Mouse (Mus musculus): ENCODE measurements around the gene Klf12.

The Klf12 gene

DNA sequence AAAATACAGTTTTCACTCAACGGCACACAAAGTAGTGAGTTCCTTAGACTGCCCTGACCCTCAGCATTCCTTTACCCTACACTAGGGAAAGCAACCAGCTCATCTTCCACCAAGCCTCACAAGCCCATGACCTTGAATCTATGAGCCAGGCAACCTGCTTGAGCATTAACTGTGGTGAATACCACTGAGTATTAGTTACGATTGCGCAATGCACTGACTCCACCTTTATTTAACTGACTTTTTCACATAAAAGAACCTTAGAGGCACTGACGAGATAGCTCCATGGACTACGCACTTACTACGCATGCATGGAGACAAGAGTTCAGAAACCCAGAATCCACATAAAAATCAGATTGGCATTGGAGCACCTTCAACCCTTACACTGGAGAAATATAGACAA is 158.4 kb downstream of the Klf12 start:
- no peak for DNase-seq

DNA sequence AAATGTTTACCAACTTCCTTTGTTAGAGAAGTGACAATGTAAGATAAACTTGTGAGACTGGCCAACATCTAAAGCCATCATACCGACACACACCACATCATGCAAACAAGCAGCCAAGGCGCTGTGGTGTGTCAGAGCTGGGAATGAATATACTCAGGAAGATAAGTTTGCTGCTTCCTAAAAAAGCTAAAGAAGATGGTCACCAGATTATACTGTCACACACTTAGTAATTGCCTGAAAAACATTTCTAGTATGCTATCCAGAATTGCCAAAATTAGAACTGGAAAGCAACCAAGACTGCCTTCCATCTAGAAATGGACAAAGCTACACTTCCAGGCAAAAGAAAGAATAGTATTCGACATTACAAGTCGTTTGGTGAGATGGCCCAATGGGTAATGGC is 163.4 kb downstream of the Klf12 start:
- DNase-seq, result no peak

DNA sequence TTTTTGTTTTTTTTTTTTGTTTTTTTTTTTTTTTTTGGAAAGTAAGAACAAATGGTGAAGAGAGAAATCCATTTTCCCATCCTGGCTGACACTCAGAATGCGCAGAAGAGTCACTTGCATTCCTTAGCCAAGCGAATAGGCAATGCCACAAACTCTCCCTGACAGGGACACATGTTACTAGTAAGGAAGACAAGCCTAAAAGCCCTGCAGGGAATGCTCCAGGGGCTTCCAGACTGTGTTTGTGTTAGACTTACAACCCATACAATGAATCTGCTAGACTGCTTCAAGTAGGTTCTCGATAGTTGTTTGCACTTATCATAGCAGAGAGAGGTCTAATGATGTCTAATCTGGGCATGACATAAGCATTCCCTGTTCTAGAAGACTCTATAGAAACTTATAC is 164.6 kb downstream of the Klf12 start:
- no peak for DNase-seq

DNA sequence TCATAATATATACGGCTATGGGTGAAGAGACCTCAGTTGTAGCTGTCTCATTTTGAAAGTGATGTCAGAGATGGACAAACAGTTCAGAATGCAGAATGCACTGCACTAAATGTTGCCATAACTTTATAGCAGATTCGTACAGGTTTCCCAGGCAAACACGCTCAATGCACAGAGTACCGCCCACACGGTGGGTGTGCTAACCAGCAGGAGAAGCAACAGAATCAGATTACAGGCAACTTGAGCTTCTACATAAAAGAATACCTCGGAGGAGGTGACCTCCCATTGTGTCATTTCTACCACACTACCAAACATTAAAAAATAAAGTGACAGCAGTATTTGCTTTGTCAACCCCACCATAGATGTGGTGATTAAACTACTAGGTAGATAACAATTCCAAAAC is 171.1 kb downstream of the Klf12 start:
- DNase-seq, result no peak

DNA sequence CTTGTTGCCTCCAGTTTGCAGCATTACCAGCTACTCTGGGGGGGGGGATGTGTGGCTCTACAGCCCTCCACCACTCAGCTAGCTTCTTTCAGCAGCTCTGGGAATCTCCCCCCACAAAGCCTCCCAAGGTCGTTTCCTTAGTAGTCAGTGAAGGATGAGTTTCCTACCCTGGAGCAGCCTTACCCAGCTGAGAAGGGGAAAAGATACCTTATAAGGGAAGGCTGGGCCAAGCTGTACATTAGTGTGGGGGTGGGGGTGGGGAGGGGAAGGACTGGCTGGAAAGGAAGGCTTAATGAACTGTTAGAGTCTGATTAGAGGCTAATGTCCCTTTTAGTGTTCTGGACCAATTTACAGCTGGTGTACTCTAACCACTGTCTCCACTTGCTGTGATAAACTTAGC is 172.7 kb downstream of the Klf12 start:
- no peak for DNase-seq

DNA sequence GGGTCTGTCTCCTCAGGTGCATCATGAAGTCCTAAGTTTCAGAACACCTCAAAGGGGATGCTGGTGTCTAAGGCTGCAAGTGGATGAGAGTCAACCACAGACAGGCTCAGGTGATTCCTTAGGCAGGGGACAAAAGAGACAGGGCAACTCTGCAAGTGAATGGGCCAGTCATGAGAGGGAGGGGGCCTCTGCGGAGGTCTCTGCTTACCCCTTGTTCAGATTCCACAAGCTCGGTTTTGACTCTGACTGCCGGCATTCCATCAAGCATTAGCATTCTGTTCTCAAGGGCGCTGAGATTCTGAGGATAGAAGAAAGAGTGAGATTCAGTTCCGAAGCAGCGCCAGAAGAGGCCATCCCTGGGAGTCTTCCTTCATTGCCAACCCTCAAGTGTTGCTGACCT is 174.9 kb downstream of the Klf12 start:
- no peak for DNase-seq

DNA sequence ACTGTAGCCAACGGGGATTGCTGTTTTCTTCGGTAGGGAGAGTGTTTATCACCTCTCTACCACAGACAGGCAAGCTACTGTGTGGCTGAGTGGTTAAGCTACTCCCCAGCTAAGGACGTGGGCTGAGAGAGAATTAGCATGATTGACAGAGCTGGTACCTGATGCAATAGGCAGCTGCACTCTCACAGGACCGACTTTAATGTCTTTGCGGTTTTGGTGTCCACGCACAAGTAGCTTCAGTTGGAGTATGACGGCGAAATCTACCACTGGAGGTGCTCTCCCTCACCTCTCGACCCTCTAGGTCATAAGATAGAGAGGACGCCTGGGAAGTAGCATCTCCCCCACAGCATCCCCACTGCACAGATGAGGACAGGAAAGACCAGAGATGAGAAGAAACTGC is 178.9 kb downstream of the Klf12 start:
- no peak for DNase-seq

DNA sequence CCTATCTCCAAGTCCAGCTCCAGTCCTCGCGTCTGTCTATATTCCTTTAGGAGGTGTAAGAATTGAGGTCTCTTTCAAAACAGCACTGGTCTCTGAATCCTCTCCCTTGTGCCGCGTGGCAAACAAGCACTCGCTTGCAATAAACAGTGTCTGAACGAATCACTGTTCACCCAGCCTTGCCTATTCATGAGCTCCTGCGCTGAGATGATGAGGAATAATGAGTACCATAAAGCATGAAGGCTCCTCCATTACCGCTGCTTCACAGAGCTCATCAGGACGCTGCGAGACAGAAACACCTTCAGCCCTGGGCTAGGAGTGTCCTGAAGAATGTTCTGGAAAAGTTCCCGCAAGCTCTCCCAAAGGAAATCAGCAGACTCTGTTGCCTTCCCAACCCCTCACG is 179.7 kb downstream of the Klf12 start:
- no peak for DNase-seq

DNA sequence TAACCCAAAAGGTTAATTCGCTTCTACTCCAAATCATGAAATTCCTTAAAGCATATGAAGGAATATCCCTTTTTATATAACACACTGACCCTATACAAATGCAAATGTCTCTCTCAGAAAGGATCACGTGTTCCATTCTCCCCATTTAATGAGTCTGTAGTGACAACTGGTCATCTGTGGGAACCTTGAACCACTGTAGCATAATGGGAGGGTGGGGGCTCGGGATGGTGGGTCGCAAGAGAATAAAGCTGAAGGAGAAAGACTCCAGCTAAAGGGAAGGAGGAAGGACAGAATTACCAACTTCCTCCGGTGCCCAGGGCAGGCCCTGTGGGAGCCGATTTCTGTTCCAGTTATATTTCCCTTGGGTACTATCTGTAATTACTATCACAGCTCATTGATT is 180.7 kb downstream of the Klf12 start:
- no peak for DNase-seq

DNA sequence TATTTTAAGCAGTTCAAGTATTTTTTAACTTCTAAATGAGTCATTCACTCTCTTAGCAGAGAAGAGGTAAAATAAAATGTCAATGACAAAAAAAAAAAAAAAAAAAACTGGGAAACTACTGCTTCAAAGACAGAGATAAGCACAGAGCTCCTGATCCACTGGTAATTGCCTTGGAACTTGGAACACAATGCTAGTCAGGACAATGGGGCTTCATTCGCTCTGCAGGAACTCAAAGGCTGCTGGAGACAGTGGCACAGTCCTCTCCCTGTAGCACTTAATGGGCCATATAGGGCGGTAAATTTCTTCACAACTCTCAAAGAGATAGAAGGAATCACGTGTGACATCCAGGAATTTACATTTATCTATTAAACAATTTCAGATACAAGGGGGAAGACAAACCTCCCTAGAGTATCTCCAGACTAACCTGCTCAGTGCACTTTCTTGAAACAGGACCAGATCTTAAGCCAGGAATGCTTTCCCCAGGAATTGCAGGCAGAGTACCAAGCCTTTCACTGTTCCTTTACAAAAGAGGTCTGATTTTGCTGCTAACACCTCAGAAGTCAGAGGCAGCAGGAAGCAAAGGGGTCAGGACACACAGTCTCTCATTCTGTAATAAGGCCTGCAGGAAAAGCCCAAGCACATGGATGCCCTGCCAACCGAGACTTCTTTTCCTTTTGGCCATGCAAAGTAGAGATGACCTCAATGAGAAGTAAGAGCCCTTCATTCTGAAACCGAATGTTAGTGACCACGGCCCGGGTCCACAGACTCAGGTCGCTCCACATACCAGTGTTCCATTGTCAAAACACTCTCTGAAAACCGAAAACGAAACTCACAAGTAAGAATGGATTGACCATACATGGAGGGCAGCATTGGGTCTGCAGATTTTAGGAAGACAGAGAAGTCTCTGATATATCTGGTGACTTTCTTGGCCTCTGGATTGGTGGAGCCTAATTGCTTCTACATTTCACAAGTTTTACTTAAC is 187.0 kb downstream of the Klf12 start:
- DNase-seq, result no peak

DNA sequence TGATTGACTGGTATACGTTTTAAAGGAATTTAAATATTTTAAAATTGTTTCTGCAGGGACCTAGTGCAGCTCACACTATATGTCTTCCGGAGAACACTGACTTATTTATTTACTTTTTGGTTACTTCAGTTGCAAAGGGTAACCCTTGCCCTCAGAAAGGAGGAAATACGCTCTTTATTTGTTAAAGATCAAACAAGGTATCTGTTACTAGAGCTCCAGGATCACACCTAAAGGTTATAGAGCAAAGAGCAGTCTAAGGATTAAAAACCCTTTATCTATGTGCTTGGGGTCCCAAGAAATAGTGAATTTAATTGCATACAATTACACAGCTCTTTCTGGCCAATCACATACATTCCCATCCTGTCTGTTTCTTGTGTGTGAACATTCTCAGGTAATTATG is 188.7 kb downstream of the Klf12 start:
- DNase-seq, result no peak

DNA sequence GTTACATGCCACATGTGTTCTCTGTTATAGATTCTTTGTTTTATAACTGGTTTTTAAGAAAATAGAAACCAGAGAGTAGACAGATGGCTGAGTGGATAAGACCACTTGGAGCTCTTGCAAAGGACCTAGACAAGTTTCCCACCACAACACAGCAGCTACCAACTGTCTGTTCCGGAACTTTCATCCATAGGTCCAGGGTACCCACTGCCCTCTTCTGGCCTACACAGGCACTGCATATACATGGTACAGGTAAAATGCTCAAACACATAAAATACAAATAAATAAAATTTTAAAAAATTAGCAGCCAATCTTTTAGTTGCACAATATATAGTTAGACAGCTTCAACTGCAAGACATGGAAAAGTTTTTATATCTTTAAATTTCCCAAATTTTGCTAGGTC is 194.0 kb downstream of the Klf12 start:
- no peak for DNase-seq

DNA sequence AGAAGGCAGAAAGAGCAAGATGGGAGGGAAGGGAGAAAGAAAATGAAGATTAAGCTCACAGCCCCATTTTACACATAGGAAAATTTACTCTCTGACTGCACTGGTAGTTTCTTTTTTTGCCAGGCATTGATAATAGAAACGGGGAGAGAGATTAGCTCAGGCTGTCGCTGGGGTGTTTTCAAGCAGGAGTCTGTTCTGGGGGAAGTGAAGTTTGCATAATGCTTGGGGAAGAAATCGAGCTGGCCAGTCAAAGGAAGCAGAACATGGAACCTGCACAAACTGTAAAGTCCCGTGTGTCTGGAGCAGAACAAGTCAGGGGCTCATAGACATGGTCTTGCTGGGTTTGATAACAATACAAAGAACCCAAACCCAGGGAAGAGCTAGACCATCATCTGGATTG is 204.9 kb downstream of the Klf12 start:
- DNase-seq, result no peak

DNA sequence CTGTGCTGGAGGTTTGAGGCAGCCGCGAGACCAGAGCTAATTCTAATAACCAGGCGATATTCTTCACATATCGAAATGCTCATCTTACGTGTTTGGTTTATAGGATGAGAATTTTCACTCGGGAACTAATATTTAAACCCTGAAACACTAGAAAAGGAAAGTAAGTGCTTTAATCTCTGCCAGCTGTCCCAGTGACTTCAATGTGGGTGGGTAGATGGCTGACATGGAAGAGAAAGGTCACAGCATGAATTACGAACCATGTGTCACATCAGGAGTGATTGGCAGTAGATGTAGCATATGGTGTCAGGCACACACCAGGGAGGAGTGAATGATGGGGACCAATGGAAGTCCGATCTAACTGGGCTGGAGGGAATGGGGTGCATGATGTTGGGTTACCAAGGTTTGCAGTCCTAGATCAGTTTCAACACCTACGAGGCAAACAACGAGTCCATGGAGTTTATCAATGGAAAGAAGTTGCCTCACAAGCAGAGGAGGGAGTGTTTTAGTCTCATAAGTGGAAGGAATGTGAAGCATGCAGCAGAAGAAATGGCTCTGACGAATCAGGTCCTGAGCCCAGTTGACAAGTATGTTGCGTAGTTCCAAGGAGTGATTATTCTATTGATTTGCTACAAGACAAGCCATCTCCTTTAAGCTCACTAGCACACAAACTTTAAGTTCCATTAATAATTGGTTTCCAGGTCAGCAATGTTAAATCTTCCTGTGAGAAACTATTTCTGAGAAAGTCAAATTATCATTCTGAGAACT is 211.9 kb downstream of the Klf12 start:
- no peak for DNase-seq

DNA sequence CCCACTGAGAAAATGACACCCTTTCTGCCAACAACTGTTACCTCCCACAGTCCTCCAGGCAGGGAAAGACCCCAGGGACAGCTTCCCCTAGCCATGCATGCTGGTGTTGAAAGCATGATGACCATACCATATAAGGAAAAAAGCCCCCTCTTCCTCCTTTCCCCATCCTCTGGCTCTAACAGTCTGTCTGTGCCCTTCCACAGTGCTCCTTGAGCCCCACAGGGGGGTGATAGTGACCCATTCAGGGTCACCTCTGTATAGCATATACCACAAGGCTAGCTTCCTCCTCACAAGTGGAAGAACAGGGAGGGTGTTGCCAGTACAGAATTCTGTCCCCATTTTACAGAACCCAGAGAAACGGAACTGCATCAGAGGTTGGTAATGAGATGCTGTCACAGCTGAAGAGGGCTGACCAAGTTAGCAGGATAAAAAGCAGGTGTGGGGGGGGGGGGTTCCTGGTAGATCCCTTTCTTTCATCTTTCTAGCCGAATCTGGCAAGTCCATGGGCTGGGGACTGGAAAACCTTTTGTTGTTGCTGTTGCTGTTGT is 214.9 kb downstream of the Klf12 start:
- DNase-seq, result no peak

DNA sequence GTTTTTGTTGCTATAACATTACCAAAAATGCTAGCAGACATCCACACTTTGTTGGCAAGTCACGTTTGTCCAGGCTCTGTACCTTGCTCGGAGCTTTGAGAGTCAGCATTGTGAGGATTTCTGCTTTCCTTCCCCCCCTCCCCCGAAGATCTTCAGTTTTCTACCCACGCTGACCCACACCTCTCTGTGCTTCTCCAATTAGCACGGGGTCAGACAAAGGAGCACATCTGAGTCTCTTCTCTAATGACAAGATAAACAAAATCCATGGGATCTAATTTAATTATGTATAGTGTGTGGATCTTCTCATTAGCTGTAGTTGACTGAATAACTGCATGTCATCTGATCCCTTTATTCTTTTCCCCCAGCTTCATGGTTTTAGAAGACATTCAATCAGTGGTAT is 215.8 kb downstream of the Klf12 start:
- DNase-seq, result no peak

DNA sequence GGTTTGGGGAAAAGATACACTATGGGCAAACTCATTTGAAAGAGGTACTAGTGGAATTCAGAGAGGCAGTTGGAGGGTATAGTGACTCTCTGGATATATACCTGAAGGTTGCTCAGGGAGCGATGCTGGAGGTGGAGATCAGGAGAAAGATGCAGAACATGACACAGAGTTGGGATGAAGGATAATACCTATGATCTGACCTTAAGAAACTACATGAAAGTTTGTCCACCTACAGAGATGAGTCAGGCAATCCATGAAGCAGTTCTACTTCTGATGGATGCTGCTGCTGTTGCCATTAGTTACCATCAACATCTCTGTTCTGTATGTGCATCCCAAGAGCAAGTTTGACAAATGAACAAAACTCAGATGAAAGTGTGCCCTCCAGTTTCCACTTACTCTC is 222.0 kb downstream of the Klf12 start:
- no peak for DNase-seq

DNA sequence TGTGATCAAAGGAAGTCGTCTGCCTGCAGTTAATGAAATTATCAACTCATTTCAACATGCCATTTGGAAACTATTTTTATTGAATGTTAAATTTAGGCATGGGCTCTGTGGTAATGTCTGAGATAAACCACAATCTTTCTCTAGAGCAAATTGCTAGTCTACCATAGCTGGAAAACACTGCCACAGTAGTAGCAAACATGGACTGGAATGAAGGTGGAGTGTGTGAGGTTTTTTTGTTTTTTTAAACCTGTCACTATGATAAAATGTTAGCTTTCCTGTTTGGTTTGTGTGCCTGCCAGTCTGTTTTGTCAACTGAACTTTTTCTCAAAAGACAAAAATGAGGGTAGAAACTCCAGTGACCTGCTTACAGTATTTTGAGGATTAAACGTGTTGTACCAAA is 230.3 kb downstream of the Klf12 start:
- DNase-seq, result no peak

DNA sequence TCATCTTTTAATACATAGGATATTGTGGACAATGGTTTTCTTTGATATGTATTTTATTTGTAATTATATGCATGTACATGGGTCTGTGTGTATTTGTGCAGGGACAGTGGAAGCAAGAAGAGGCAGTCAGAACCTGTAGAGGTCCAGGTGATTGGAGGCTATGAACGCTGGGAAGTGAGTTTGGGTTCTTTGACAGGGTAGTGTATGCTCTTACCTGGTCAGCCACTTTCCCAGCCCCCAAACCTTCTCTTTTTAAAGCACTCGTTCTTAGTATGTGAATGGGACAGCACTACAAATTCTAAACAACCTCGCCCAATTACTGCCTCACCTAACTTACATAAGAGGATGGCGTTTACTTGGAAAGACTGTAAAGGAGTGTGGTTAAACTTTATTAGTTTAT is 231.0 kb downstream of the Klf12 start:
- DNase-seq, result no peak

DNA sequence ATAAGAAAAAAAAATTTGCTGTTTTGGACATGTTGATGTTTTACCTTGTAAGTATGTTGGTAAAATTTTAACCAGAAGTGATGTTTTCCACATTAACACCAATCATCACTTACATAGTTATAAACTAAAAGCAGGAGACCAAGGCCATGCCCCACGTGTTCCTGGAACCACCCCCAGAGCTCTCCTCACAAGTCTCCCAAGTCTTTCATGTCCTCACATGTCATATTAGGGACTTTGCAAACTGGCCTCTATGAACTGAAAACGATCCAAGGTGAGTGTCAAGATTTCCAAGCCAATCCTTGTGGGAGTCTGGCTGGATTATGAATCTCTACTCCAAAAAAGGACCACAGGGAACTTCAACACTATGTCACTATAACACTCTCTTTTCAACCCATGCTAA is 231.6 kb downstream of the Klf12 start:
- DNase-seq, result peak; percentile 6

DNA sequence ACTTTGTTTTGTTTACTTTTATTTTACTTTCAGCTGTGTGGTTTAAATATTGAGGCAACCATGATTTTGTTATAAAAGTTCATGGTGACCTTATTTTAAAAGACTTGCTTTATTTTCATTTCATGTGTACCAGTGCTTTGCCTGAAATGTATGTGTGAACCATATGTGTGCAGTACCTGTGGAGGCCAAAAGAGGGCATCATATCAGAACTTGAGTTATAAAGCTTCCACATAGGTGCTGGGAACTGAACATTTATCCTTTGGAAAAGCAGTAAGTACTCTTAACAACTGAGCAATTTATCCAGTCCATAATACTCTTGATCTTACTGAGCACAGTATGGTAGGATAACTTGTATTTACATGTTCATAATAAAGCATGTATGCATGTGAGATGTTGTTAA is 239.0 kb downstream of the Klf12 start:
- DNase-seq, result no peak

DNA sequence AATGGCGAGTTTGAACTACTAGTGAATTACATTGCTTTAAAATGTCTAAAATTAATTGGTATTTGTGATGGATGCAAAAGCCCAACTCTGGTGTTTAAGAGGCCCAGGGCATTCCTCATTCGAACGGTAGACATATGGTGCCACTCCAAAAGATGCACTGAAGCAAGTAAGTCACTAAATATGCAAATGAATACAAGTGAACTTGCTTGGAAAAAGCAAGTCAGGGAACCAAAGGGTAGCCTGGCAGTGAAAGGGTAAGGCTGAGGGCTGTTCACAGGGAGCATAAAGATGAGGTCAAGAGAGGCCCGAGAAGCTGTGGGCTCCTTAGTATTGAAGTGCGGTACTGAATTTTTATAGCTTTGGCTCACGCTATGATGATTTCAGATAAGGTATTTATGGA is 242.7 kb downstream of the Klf12 start:
- DNase-seq, result no peak

DNA sequence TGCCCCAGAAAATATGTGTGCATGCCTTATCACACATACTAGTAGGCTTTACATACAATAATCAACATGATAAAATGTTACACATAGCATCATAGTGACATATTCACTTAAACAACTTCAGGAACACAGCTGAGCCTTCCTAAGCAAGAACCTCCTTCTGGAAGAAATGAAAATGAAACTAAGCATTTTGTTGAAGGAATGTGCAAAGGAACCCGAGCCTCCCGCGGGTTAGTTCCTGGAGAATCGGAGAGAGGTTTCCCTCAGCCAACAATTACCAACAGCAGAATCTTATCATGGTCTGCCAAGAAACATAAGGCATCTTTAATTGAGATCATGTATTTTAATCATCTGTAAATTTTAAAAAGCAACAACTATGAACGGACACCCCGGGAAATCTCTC is 257.8 kb downstream of the Klf12 start:
- DNase-seq, result no peak

DNA sequence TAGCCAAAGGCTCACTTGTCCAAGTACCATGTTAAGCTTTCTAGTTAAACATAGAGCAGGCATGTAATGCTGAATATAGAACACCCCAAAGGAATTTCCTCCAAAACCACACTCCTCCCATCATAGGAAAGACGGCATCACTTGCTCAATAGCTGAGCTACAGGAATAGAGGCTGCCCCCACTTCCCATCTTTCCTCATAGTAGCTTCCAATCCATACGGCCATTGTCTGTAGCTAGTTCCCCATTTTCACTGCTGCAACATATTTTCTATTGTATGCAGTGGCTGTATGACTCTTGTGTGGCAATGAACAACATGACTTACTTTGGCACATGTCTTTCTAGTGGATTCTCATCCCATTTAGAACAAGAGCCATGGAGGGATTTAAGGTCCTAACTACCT is 267.3 kb downstream of the Klf12 start:
- DNase-seq, result no peak
